Mouse (Mus musculus): ENCODE data around the gene Dusp12.

The Dusp12 gene

GRCm38 (mm10) chr1:170864234-170864633, 21.1 kb downstream of the Dusp12 start:
- in situ Hi-C loops (cut with MboI; ENCODE audit: low sequenced_read_pairs): no loop called here

- in situ Hi-C loops (cut with MboI; ENCODE audit: low sequenced_read_pairs): no loop called here
These were observed 22.3 kb downstream of the Dusp12 start for GRCm38 (mm10) chr1:170863033-170863432.

- in situ Hi-C loops (cut with MboI; ENCODE audit: low sequenced_read_pairs): no loop called here
These were observed 23.0 kb downstream of the Dusp12 start for GRCm38 (mm10) chr1:170862435-170862717.

- in situ Hi-C loops (cut with MboI; ENCODE audit: low sequenced_read_pairs): no loop called here
These were observed 23.5 kb downstream of the Dusp12 start for GRCm38 (mm10) chr1:170861671-170862434.

GRCm38 (mm10) chr1:170858872-170859271, 26.5 kb downstream of the Dusp12 start:
- in situ Hi-C loops (cut with MboI; ENCODE audit: low sequenced_read_pairs): no loop called here

GRCm38 (mm10) chr1:170857369-170857768, 28.0 kb downstream of the Dusp12 start:
- in situ Hi-C loops (cut with MboI; ENCODE audit: low sequenced_read_pairs): no loop called here

GRCm38 (mm10) chr1:170855056-170855760, 30.1 kb downstream of the Dusp12 start:
- in situ Hi-C loops (cut with MboI; ENCODE audit: low sequenced_read_pairs): no loop called here

GRCm38 (mm10) chr1:170853604-170854003, 31.7 kb downstream of the Dusp12 start:
- in situ Hi-C loops (cut with MboI; ENCODE audit: low sequenced_read_pairs): no loop called here

- in situ Hi-C loops (cut with MboI; ENCODE audit: low sequenced_read_pairs): no loop called here
These were observed 34.4 kb downstream of the Dusp12 start for GRCm38 (mm10) chr1:170850637-170851624.

- in situ Hi-C loops (cut with MboI; ENCODE audit: low sequenced_read_pairs): no loop called here
These were observed 35.3 kb downstream of the Dusp12 start for GRCm38 (mm10) chr1:170850007-170850406.

- in situ Hi-C loops (cut with MboI; ENCODE audit: low sequenced_read_pairs): loop anchor here (25.0 kb wide), 1 partner anchor 208 kb away; the partner anchor contains the start of gene Olfml2b
These were observed 39.7 kb downstream of the Dusp12 start for GRCm38 (mm10) chr1:170845448-170846307.

GRCm38 (mm10) chr1:170844380-170844779, 41.0 kb downstream of the Dusp12 start:
- in situ Hi-C loops (cut with MboI; ENCODE audit: low sequenced_read_pairs): loop anchor here (25.0 kb wide), 1 partner anchor 207 kb away; the partner anchor contains the start of gene Olfml2b

GRCm38 (mm10) chr1:170839685-170840084, 45.7 kb downstream of the Dusp12 start:
- in situ Hi-C loops (cut with MboI; ENCODE audit: low sequenced_read_pairs): loop anchor here (25.0 kb wide), 1 partner anchor 202 kb away; the partner anchor contains the start of gene Olfml2b

- in situ Hi-C loops (cut with MboI; ENCODE audit: low sequenced_read_pairs): loop anchor here (25.0 kb wide), 1 partner anchor 197 kb away; the partner anchor contains the start of gene Olfml2b
These were observed 50.6 kb downstream of the Dusp12 start for GRCm38 (mm10) chr1:170834756-170835155.

GRCm38 (mm10) chr1:170829781-170830180, 55.6 kb downstream of the Dusp12 start:
- in situ Hi-C loops (cut with MboI; ENCODE audit: low sequenced_read_pairs): loop anchor here (25.0 kb wide), 1 partner anchor 192 kb away; the partner anchor contains the start of gene Olfml2b

GRCm38 (mm10) chr1:170829344-170829743, 56.0 kb downstream of the Dusp12 start:
- in situ Hi-C loops (cut with MboI; ENCODE audit: low sequenced_read_pairs): loop anchor here (25.0 kb wide), 1 partner anchor 192 kb away; the partner anchor contains the start of gene Olfml2b

Measured in CH12F3 (cell line).